In the genomic region with DNA sequence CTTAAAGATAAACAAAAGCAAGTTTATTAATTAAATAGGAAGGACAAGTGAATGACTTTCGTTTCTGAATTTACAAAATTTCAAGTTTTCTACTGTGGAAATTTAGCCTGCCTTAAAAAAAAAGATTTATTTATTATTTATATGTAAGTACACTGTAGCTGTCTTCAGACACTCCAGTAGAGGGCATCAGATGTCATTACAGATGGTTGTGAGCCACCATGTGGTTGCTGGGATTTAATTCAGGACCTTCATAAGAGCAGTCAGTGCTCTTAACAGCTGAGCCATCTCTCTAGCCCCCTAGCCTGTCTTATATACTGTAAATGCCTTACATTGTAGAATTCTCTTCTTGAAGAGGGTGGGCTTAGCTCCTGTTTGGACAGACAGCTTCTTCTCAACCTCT, we compare ENCODE assay signal across 28 mouse cellular contexts.
A peak's percentile ranks its signal among the peaks of the same experiment; 100 is the strongest.
DNase-seq lines count a peak whose midpoint lies in the region; ATAC-seq and TF ChIP-seq lines count a peak whose summit lies in the region.
"Had no signal": no experiment of that assay in that cellular context is flagged by ENCODE, and none has a peak within 500 bp of the region (broad histone marks: within the 10 kb centered on the region; RNA-seq: fewer than 3 reads in every experiment).

No protein-coding gene starts in this region.

- no peak for DNase-seq in hindbrain, postnatal 0 days (ENCODE audit: low spot score)
- DNase-seq in lung, embryonic 14.5 days = no peak
- DNase-seq in lung, postnatal 36 days = no peak
- DNase-seq in A20 (ENCODE audit: low read depth, low spot score) = peak; percentile 37
- peak; percentile 60 for DNase-seq in MEL (ENCODE audit: low read depth, low spot score)
- no peak for DNase-seq in right cerebral cortex, adult 2 months (ENCODE audit: low spot score in 2 of 2)
- DNase-seq: adrenal gland, postnatal 10 days; cerebellum, adult 9-10 months; heart, postnatal 4 days; kidney, postnatal 4 days; layer of hippocampus, adult 9-11 months; liver; lung, postnatal 14 days; right cerebral cortex, postnatal 4 days; thymus, postnatal 4 days had no signal

- 84% methylated on average over 1 of the region's 1 CpGs for WGBS in hindbrain, postnatal 0 days
- WGBS in hindbrain, embryonic 16.5 days = 92% methylated on average over 1 of the region's 1 CpGs
- WGBS in lung, embryonic 14.5 days = 75% methylated on average over 1 of the region's 1 CpGs

- no peak overlapping the region for H3K9ac ChIP-seq in hindbrain, postnatal 0 days (replicated peaks; ENCODE audit: low read length)
- H3K9ac ChIP-seq in hindbrain, embryonic 16.5 days (ENCODE audit: low read depth, low read length) = no peak overlapping the region
- no peak overlapping the region for H3K9ac ChIP-seq in lung, embryonic 14.5 days
- no peak overlapping the region for H3K9ac ChIP-seq in MEL (ENCODE audit: control insufficient read depth, low read depth, low read length, poor library complexity, severe bottlenecking)
- H3K9ac ChIP-seq: heart, embryonic 15.5 days; hindbrain, embryonic 14.5 days; kidney, embryonic 15.5 days; midbrain, embryonic 15.5 days; neural tube, embryonic 13.5 days had no signal

- no peak for TF ChIP-seq EP300 in MEL (IDR thresholded peaks at IDR 0.05; ENCODE audit: low read depth in 1 of 2, low read length in 2 of 2)

- no peak overlapping the region for H3K4me3 ChIP-seq in hindbrain, postnatal 0 days (ENCODE audit: low read length)
- H3K4me3 ChIP-seq in hindbrain, embryonic 16.5 days (ENCODE audit: low read length) = no peak overlapping the region
- H3K4me3 ChIP-seq in lung, embryonic 14.5 days (ENCODE audit: low read depth, low read length) = no peak overlapping the region
- H3K4me3 ChIP-seq in MEL (ENCODE audit: control insufficient read depth in 1 of 2, insufficient read depth in 1 of 2, low read depth in 2 of 2, low read length in 2 of 2) = no peak overlapping the region
- H3K4me3 ChIP-seq: embryonic facial prominence, embryonic 10.5 days; heart, embryonic 15.5 days; kidney, embryonic 15.5 days; limb, embryonic 10.5 days; midbrain, embryonic 15.5 days; myocyte; neural tube, embryonic 13.5 days had no signal

- no peak for ATAC-seq in hindbrain, postnatal 0 days
- ATAC-seq in hindbrain, embryonic 16.5 days = no peak
- no peak for ATAC-seq in lung, embryonic 14.5 days (ENCODE audit: insufficient read depth)
- no peak for ATAC-seq in megakaryocyte progenitor cell, adult 5-6 weeks (replicated peaks; ENCODE audit: poor library complexity)
- ATAC-seq: forebrain, embryonic 16.5 days; intestine, embryonic 16.5 days; midbrain, embryonic 15.5 days had no signal

- no peaks in the 10 kb centered on the region for H3K79me2 ChIP-seq in MEL (ENCODE audit: control insufficient read depth, insufficient read depth, low read length, poor library complexity)

- no peak overlapping the region for H3K27ac ChIP-seq in hindbrain, postnatal 0 days
- no peak overlapping the region for H3K27ac ChIP-seq in hindbrain, embryonic 16.5 days (ENCODE audit: low read depth, low read length)
- no peak overlapping the region for H3K27ac ChIP-seq in lung, embryonic 14.5 days (ENCODE audit: low read depth)
- no peak overlapping the region for H3K27ac ChIP-seq in MEL (ENCODE audit: control insufficient read depth, low read depth, low read length)
- H3K27ac ChIP-seq: embryonic facial prominence, embryonic 10.5 days; heart, embryonic 15.5 days; hindbrain, embryonic 14.5 days; kidney, embryonic 15.5 days; limb, embryonic 10.5 days; midbrain, embryonic 15.5 days; neural tube, embryonic 13.5 days had no signal

- H3K9me3 ChIP-seq in hindbrain, postnatal 0 days (ENCODE audit: low read length) = no peaks in the 10 kb centered on the region
- no peaks in the 10 kb centered on the region for H3K9me3 ChIP-seq in hindbrain, embryonic 16.5 days (ENCODE audit: control insufficient read depth, low read length)
- H3K9me3 ChIP-seq in lung, embryonic 14.5 days (ENCODE audit: low read depth, low read length) = no peaks in the 10 kb centered on the region
- no peaks in the 10 kb centered on the region for H3K9me3 ChIP-seq in MEL (replicated peaks; ENCODE audit: insufficient read depth, low read length)
- H3K9me3 ChIP-seq: embryonic facial prominence, embryonic 10.5 days; G1E; heart, embryonic 15.5 days; kidney, embryonic 15.5 days; limb, embryonic 10.5 days; midbrain, embryonic 15.5 days; neural tube, embryonic 13.5 days had no signal

- H3K36me3 ChIP-seq in hindbrain, postnatal 0 days (ENCODE audit: insufficient read depth, low read length) = peaks cover 33% of the 10 kb centered on the region
- peaks cover 26% of the 10 kb centered on the region for H3K36me3 ChIP-seq in hindbrain, embryonic 16.5 days (ENCODE audit: control insufficient read depth, insufficient read depth, low read length)
- no peaks in the 10 kb centered on the region for H3K36me3 ChIP-seq in lung, embryonic 14.5 days (ENCODE audit: insufficient read depth)
- no peaks in the 10 kb centered on the region for H3K36me3 ChIP-seq in MEL (ENCODE audit: control insufficient read depth in 1 of 2, insufficient read depth in 2 of 2, low read length in 2 of 2)
- H3K36me3 ChIP-seq: G1E; heart, embryonic 15.5 days had no signal

- peak; percentile 45 for TF ChIP-seq CTCF in hindbrain, postnatal 0 days (IDR thresholded peaks at IDR 0.05; ENCODE audit: low read depth)
- TF ChIP-seq CTCF in lung, embryonic 14.5 days (IDR thresholded peaks at IDR 0.05; ENCODE audit: low read depth) = peak; percentile 31
- TF ChIP-seq CTCF in MEL (IDR thresholded peaks at IDR 0.05 in 2 of 3, conservative IDR thresholded peaks at IDR 0.05 in 1 of 3; ENCODE audit: control insufficient read depth in 1 of 3, insufficient read depth in 1 of 3, low read depth in 2 of 3, low read length in 3 of 3, poor library complexity in 1 of 3, severe bottlenecking in 1 of 3) = peak in 2 of 3 experiments; percentile 27 to 72; a peak in 4 of 6 replicates

- H3K4me1 ChIP-seq in hindbrain, postnatal 0 days (ENCODE audit: insufficient read depth, low read length) = no peaks in the 10 kb centered on the region
- no peaks in the 10 kb centered on the region; the same call in 1 of the 2 replicates for H3K4me1 ChIP-seq in hindbrain, embryonic 16.5 days (ENCODE audit: control insufficient read depth, insufficient read depth, low read depth, low read length)
- no peaks in the 10 kb centered on the region for H3K4me1 ChIP-seq in lung, embryonic 14.5 days (ENCODE audit: insufficient read depth)
- H3K4me1 ChIP-seq in MEL (ENCODE audit: control insufficient read depth in 1 of 2, insufficient read depth in 2 of 2, low read length in 2 of 2) = no peaks in the 10 kb centered on the region
- H3K4me1 ChIP-seq: embryonic facial prominence, embryonic 10.5 days; midbrain, embryonic 15.5 days had no signal

- TF ChIP-seq POLR2A in MEL (IDR thresholded peaks at IDR 0.05; ENCODE audit: control insufficient read depth in 1 of 2, insufficient read depth in 1 of 2, low read depth in 1 of 2, low read length in 2 of 2, poor library complexity in 1 of 2) = no peak

- H3K27me3 ChIP-seq in hindbrain, postnatal 0 days (ENCODE audit: insufficient read depth, low read length) = no peaks in the 10 kb centered on the region
- H3K27me3 ChIP-seq in hindbrain, embryonic 16.5 days (replicated peaks; ENCODE audit: control insufficient read depth, insufficient read depth, low read length) = no peaks in the 10 kb centered on the region
- H3K27me3 ChIP-seq in lung, embryonic 14.5 days (ENCODE audit: insufficient read depth, low read length) = no peaks in the 10 kb centered on the region
- no peaks in the 10 kb centered on the region; a peak in 1 of 4 replicates for H3K27me3 ChIP-seq in MEL (ENCODE audit: control insufficient read depth in 1 of 2, insufficient read depth in 2 of 2, low read length in 2 of 2)
- H3K27me3 ChIP-seq: heart, embryonic 15.5 days; kidney, embryonic 15.5 days; midbrain, embryonic 15.5 days; neural tube, embryonic 13.5 days had no signal

- H3K4me2 ChIP-seq in hindbrain, postnatal 0 days (ENCODE audit: low read depth, low read length) = no peak overlapping the region
- no peak overlapping the region for H3K4me2 ChIP-seq in hindbrain, embryonic 16.5 days (ENCODE audit: low read length)
- no peak overlapping the region for H3K4me2 ChIP-seq in lung, embryonic 14.5 days
- H3K4me2 ChIP-seq: heart, embryonic 15.5 days; hindbrain, embryonic 14.5 days; kidney, embryonic 15.5 days; midbrain, embryonic 15.5 days; neural tube, embryonic 13.5 days had no signal

- TF ChIP-seq RAD21 in MEL (IDR thresholded peaks at IDR 0.05; ENCODE audit: low read depth, low read length) = peak; percentile 48

TF ChIP-seq in MEL, 35 proteins besides CTCF, POLR2A, EP300 and RAD21:
- TF ChIP-seq TAL1 (IDR thresholded peaks at IDR 0.05; ENCODE audit: low read length) (no peak), NRF1 (IDR thresholded peaks at IDR 0.05; ENCODE audit: insufficient read depth, low read depth, low read length, poor library complexity, severe bottlenecking) (no peak), ZC3H11A (IDR thresholded peaks at IDR 0.05; ENCODE audit: low read depth, low read length) (peak; percentile 49; the same call in 1 of the 2 replicates), MYC (IDR thresholded peaks at IDR 0.05; ENCODE audit: low read depth, low read length) (0 out of 2 replicates have a peak, but pooled peaks have one; percentile 62), MYB (IDR thresholded peaks at IDR 0.05; ENCODE audit: low read depth, low read length) (no peak), MEF2A (IDR thresholded peaks at IDR 0.05; ENCODE audit: extremely low read depth, insufficient replicate concordance, low read depth, low read length, poor library complexity, severe bottlenecking) (no peak), HCFC1 (IDR thresholded peaks at IDR 0.05; ENCODE audit: low read depth, low read length) (no peak), CHD2 (IDR thresholded peaks at IDR 0.05; ENCODE audit: low read length) (no peak), SMC3 (IDR thresholded peaks at IDR 0.05; ENCODE audit: low read depth, low read length) (peak; percentile 75), ZMIZ1 (IDR thresholded peaks at IDR 0.05; ENCODE audit: low read depth, low read length) (no peak), ETS1 (IDR thresholded peaks at IDR 0.05; ENCODE audit: low read depth, low read length) (no peak), KAT2A (conservative IDR thresholded peaks at IDR 0.05; ENCODE audit: low read depth, low read length) (no peak), UBTF (IDR thresholded peaks at IDR 0.05; ENCODE audit: borderline replicate concordance, insufficient read depth, low read depth, low read length) (no peak), SIN3A (IDR thresholded peaks at IDR 0.05; ENCODE audit: low read length) (no peak), ZNF384 (IDR thresholded peaks at IDR 0.05; ENCODE audit: low read depth, low read length) (0 out of 2 replicates have a peak, but pooled peaks have one; percentile 20)

Comparison
In these comparisons a context has a peak if more than half of its experiments do, and no peak if none do; other contexts are left out.
1. DNase-seq: peak in A20 (single experiment) and MEL (single experiment); none in hindbrain, postnatal 0 days (single experiment), lung, embryonic 14.5 days (single experiment), lung, postnatal 36 days (single experiment) and right cerebral cortex, adult 2 months (0 of 2).
2. Peak in every context shown above with its lines, with median percentiles within 50 percentile points of each other: CTCF ChIP-seq.